16 mouse cellular contexts compared by ENCODE assay signal in genomic region chr7:70342076-70342475, GRCm38 (mm10). TPM values are rescaled to one million over a fixed set of nuclear protein-coding genes. Genes with fewer than 3 reads are reported as not detected.
DNase-seq lines count a peak whose midpoint lies in the region; ATAC-seq and TF ChIP-seq lines count a peak whose summit lies in the region.
"Had no signal": no experiment of that assay in that cellular context is flagged by ENCODE, and none has a peak within 500 bp of the region (broad histone marks: within the 10 kb centered on the region; RNA-seq: fewer than 3 reads in every experiment).

No protein-coding gene starts in this region.

- no peak overlapping the region for H3K4me2 ChIP-seq in midbrain, postnatal 0 days (ENCODE audit: low read depth, low read length, poor library complexity, severe bottlenecking)
- H3K4me2 ChIP-seq in forebrain, embryonic 15.5 days (replicated peaks), result no peak overlapping the region
- no peak overlapping the region for H3K4me2 ChIP-seq in stomach, postnatal 0 days (replicated peaks; ENCODE audit: low read depth)
- H3K4me2 ChIP-seq: limb, embryonic 15.5 days; lung, embryonic 15.5 days had no signal

- no peak for ATAC-seq in midbrain, postnatal 0 days (ENCODE audit: low FRiP score)
- no peak for ATAC-seq in forebrain, embryonic 15.5 days (replicated peaks)
- ATAC-seq in stomach, postnatal 0 days (ENCODE audit: low FRiP score, low TSS enrichment), result no peak
- no peak for ATAC-seq in erythroblast, adult 5-6 weeks (replicated peaks; ENCODE audit: low FRiP score, poor library complexity, severe bottlenecking)

- peak; percentile 53 for DNase-seq in heart, adult 11 months
- DNase-seq in heart, adult 8-10 months (ENCODE audit: low spot score), result no peak
- peak; percentile 25 for DNase-seq in midbrain, embryonic 10.5 days (ENCODE audit: low spot score)
- DNase-seq in midbrain, postnatal 0 days (ENCODE audit: low spot score), result no peak
- peak; percentile 12 for DNase-seq in stomach, postnatal 0 days (ENCODE audit: low spot score)
- no peak for DNase-seq in layer of hippocampus, adult 2 months (ENCODE audit: low spot score in 2 of 2)
- DNase-seq: cerebellum, adult 11-12 months; gastrocnemius, adult 2 months; heart, adult 18-20 months; layer of hippocampus, adult 9-11 months had no signal

- H3K4me1 ChIP-seq in midbrain, embryonic 10.5 days, result peaks cover 84% of the 10 kb centered on the region
- H3K4me1 ChIP-seq in midbrain, postnatal 0 days (ENCODE audit: insufficient read depth, low read length), result no peaks in the 10 kb centered on the region
- peaks cover 15% of the 10 kb centered on the region for H3K4me1 ChIP-seq in forebrain, embryonic 15.5 days
- H3K4me1 ChIP-seq in stomach, postnatal 0 days (replicated peaks; ENCODE audit: control insufficient read depth, insufficient read depth), result peaks cover 7% of the 10 kb centered on the region; the same call in 1 of the 2 replicates

- H3K9ac ChIP-seq in midbrain, postnatal 0 days (replicated peaks; ENCODE audit: low read length, poor library complexity, severe bottlenecking), result no peak overlapping the region
- H3K9ac ChIP-seq in forebrain, embryonic 15.5 days (replicated peaks), result no peak overlapping the region
- H3K9ac ChIP-seq in stomach, postnatal 0 days (ENCODE audit: low read length), result no peak overlapping the region
- H3K9ac ChIP-seq: limb, embryonic 15.5 days; lung, embryonic 15.5 days had no signal

- 6% methylated on average over 2 of the region's 2 CpGs for WGBS in midbrain, embryonic 10.5 days
- 17% methylated on average over 2 of the region's 2 CpGs for WGBS in midbrain, postnatal 0 days
- WGBS in forebrain, embryonic 15.5 days, result 26% methylated on average over 2 of the region's 2 CpGs
- 53% methylated on average over 2 of the region's 2 CpGs for WGBS in stomach, postnatal 0 days

- peak overlapping the region; percentile 99; the same call in 1 of the 2 replicates for H3K27ac ChIP-seq in midbrain, embryonic 10.5 days (replicated peaks)
- H3K27ac ChIP-seq in midbrain, postnatal 0 days (ENCODE audit: low read depth, low read length), result no peak overlapping the region
- H3K27ac ChIP-seq in forebrain, embryonic 15.5 days (replicated peaks), result 0 out of 2 replicates have a peak overlapping the region, but pooled peaks have one; percentile 21
- no peak overlapping the region for H3K27ac ChIP-seq in stomach, postnatal 0 days (replicated peaks)
- H3K27ac ChIP-seq in layer of hippocampus, adult 2 months, result no peak overlapping the region
- H3K27ac ChIP-seq: gastrocnemius, adult 2 months; limb, embryonic 15.5 days; lung, embryonic 15.5 days had no signal

- no peaks in the 10 kb centered on the region for H3K9me3 ChIP-seq in midbrain, embryonic 10.5 days (replicated peaks)
- H3K9me3 ChIP-seq in midbrain, postnatal 0 days (ENCODE audit: low read length), result no peaks in the 10 kb centered on the region
- no peaks in the 10 kb centered on the region for H3K9me3 ChIP-seq in forebrain, embryonic 15.5 days
- H3K9me3 ChIP-seq in stomach, postnatal 0 days (ENCODE audit: control insufficient read depth, low read length), result no peaks in the 10 kb centered on the region
- H3K9me3 ChIP-seq: limb, embryonic 15.5 days; lung, embryonic 15.5 days had no signal

- H3K27me3 ChIP-seq in midbrain, embryonic 10.5 days (ENCODE audit: low read depth, poor library complexity, severe bottlenecking), result peaks cover 100% of the 10 kb centered on the region
- H3K27me3 ChIP-seq in midbrain, postnatal 0 days (ENCODE audit: insufficient read depth, low read length), result peaks cover 83% of the 10 kb centered on the region
- H3K27me3 ChIP-seq in forebrain, embryonic 15.5 days, result peaks cover 94% of the 10 kb centered on the region
- no peaks in the 10 kb centered on the region; the same call in 1 of the 2 replicates for H3K27me3 ChIP-seq in stomach, postnatal 0 days (ENCODE audit: control insufficient read depth, insufficient read depth, low read length)

- TF ChIP-seq CTCF in midbrain, postnatal 0 days (IDR thresholded peaks at IDR 0.05), result no peak
- no peak for TF ChIP-seq CTCF in stomach, postnatal 0 days (IDR thresholded peaks at IDR 0.05; ENCODE audit: low read depth)
- no peak for TF ChIP-seq CTCF in layer of hippocampus, adult 2 months (conservative IDR thresholded peaks at IDR 0.05)

- H3K4me3 ChIP-seq in midbrain, embryonic 10.5 days, result peak overlapping the region; percentile 16; the same call in 1 of the 2 replicates
- no peak overlapping the region for H3K4me3 ChIP-seq in midbrain, postnatal 0 days (ENCODE audit: low read depth, low read length)
- H3K4me3 ChIP-seq in forebrain, embryonic 15.5 days, result no peak overlapping the region
- H3K4me3 ChIP-seq in stomach, postnatal 0 days (ENCODE audit: low read depth, low read length), result no peak overlapping the region
- H3K4me3 ChIP-seq in layer of hippocampus, adult 2 months, result no peak overlapping the region
- H3K4me3 ChIP-seq: gastrocnemius, adult 2 months; limb, embryonic 15.5 days; lung, embryonic 15.5 days; myocyte had no signal

- H3K36me3 ChIP-seq in midbrain, embryonic 10.5 days, result no peaks in the 10 kb centered on the region
- no peaks in the 10 kb centered on the region for H3K36me3 ChIP-seq in midbrain, postnatal 0 days (ENCODE audit: insufficient read depth, low read length)
- no peaks in the 10 kb centered on the region for H3K36me3 ChIP-seq in forebrain, embryonic 15.5 days
- H3K36me3 ChIP-seq in stomach, postnatal 0 days (ENCODE audit: control insufficient read depth, insufficient read depth, low read length), result no peaks in the 10 kb centered on the region
- H3K36me3 ChIP-seq: limb, embryonic 15.5 days had no signal

- TF ChIP-seq EP300 in stomach, postnatal 0 days (optimal IDR thresholded peaks at IDR 0.05), result no peak

RNA-seq across cellular contexts. Expression of gene Nr2f2, which starts 24.5 kb away (rescaled TPM):
- 10 to 100 TPM; 12.5 to 23.1 (median 20.3) TPM for total RNA-seq in heart, adult 8-10 months (2022)
- polyA plus RNA-seq in midbrain, embryonic 10.5 days (2016; fragmentation: Nextera tagmentation; extraction: Ambion mirVana), result 86.8 and 89.2 TPM in 2 replicates
- total RNA-seq in midbrain, postnatal 0 days (2014; rRNA removed), result 38.9 and 43.2 TPM in 2 replicates
- polyA plus RNA-seq in midbrain, postnatal 0 days (2015; fragmentation: Nextera tagmentation; extraction: Ambion mirVana), result 65.4 and 81.6 TPM in 2 replicates
- 76.2 and 95.0 TPM in 2 replicates for polyA plus RNA-seq in forebrain, embryonic 15.5 days (2015; fragmentation: Nextera tagmentation; extraction: Ambion mirVana)
- 52.8 and 53.9 TPM in 2 replicates for polyA plus RNA-seq in stomach, postnatal 0 days (2015; fragmentation: Nextera tagmentation; extraction: Ambion mirVana)
- 10 to 100 TPM; 35.8 to 48.5 TPM for total RNA-seq in layer of hippocampus, adult 2 months (2021)
- total RNA-seq in erythroblast, adult 5-6 weeks (2015; ENCODE audit: low replicate concordance), result not detected in 2 replicates
- total RNA-seq in erythroblast, adult 5-6 weeks (2017; ENCODE audit: low replicate concordance), result not detected in 2 replicates
- total RNA-seq: megakaryocyte progenitor cell, adult 5-6 weeks had no signal

Comparison
In these comparisons a context has a peak if more than half of its experiments do, and no peak if none do; other contexts are left out.
1. DNase-seq: peak in heart, adult 11 months (single experiment), midbrain, embryonic 10.5 days (single experiment) and stomach, postnatal 0 days (single experiment); none in heart, adult 8-10 months (single experiment), midbrain, postnatal 0 days (single experiment) and layer of hippocampus, adult 2 months (0 of 2).
2. H3K27ac ChIP-seq: peak in midbrain, embryonic 10.5 days (single experiment) and forebrain, embryonic 15.5 days (single experiment); none in midbrain, postnatal 0 days (single experiment), stomach, postnatal 0 days (single experiment) and layer of hippocampus, adult 2 months (single experiment).
3. RNA of gene Nr2f2, which starts 24.5 kb away (total RNA-seq): 35.8 to 48.5 TPM in layer of hippocampus, adult 2 months, 38.9 to 43.2 TPM in midbrain, postnatal 0 days and 12.5 to 23.1 TPM in heart, adult 8-10 months; not detected in erythroblast, adult 5-6 weeks; every median in the first group is over 10 times any median in the second.